Mouse (Mus musculus): Measurements from ENCODE around the gene Rab8b.

Rab8b gene

DNA sequence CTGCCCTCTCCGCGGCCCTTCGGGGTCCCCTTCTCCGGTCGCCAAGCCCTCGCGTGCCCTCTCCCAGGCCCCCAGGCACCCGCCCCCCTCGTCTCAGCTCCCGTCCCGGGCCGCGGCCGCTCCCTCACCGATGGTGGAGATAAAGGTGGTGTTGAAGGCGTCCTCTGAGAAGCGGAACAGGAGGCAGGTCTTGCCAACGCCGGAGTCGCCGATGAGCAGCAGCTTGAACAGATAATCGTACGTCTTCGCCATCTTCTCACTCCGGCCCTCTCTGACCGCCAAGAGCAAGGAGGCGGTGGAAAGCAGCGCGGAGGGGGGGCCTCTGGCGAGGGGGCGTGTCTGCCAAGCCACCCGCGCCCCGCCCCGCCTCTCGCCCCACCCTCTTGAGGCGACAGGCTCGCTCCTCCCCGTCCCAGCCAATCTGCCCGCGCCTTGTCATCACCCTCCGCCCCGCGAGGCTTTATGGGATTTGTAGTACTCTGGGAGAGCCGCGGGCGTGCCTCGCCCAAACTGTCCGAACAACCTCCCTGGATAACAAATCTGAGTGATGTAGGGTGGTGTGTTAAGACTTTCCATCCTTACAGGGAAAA, at the start of gene Rab8b:
Gene Rab8b (minus strand): TSS at position 306 of the 590 bp plus-strand sequence.
- DNase-seq (ENCODE audit: extremely low spot score, low spot score): peak; percentile 99

DNA sequence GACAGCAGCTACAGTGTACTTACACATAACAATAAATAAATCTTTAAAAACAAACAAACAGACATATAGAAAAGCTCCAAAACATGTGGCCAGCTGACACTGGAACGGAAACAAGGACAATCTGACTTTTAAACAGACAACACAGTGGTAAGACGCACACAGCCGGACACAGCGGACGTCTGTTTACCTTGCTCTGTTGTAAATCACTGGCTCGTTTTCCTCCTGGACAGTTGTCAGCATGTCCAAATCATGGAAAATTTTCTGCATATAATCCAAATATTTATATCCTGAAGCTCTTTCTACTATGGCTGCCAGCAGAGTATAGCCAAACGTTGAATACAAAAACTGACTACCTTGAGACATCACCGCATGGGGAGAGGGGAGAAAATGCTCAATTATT, 48.0 kb upstream of the Rab8b start:
- no peak for DNase-seq (ENCODE audit: extremely low spot score, low spot score)

DNA sequence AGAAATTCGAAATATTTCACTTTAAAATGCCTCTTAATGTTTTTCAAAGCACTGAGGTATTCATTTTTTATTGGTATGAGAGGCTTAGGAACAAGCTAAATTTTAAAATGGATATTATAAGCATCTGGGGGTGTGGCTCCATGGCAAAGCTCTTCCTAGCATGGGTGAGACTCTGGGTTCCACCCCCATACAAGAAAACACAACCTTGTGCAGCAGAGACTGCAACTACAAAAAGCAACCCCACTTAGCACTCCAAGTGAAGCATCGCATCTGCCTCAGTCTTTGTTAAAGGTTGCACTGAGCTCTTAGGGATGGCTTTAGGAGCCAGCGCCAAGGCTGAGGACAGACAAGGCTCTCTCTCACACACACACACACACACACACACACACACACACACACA, 42.0 kb upstream of the Rab8b start:
- no peak for DNase-seq (ENCODE audit: extremely low spot score, low spot score)

DNA sequence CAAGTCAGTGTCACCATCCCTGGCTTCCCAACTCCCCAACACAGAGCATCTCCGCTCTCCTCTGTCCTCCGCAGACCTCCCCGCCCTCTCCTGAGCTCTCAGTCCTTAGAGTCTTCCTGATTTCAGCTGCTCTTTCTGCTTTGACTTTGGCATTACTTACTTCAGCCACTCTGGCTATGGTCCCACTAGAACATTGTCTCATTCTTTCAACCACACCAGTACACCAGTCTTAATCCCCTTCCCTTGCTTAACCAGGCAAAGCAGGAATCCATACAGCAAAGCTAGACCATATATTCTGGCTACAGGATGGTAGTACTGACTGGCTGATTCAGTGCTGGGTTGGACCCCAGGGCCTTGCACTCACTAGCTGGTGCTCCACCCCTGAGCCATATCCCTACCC, 38.0 kb upstream of the Rab8b start:
- no peak for DNase-seq (ENCODE audit: extremely low spot score, low spot score)

DNA sequence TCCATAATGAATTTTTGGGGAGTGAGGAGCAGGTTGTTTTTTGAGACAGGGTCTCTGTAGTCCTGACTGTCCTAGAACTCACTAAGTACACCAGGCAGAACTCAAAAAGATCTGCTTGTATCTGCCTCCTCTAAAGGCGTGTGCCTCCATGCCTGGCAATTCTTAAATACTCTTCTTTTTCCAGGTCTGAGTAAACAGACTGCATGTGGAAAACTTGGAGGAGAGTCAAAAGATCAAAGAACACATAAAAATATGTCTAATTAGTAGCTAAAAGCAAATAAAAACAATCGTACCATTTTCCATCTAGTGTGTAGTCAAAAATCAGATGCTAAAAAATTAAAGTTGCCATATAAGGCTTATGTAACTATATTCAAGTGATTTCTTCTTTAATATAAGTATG, 33.4 kb upstream of the Rab8b start:
- no peak for DNase-seq (ENCODE audit: extremely low spot score, low spot score)

DNA sequence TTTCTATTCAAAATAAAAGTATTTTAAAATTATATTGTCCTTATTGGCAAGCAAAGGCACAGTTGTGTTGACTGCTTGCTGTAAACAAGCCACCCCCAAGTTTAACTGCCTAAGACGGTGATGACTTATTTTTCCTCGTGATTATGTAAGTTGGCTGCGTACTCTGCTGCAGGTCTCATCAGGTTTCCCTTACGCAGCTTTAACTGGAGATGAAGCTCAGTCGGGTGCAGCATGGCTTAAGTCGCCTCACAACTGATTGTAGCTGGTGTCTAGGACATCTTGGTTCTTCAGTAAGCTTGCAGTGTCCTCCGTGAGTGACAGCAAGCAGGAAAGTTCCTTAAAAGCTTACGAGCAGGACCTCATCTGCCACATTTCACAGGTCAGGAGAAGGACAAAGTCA, 32.8 kb upstream of the Rab8b start:
- DNase-seq (ENCODE audit: extremely low spot score, low spot score): no peak

DNA sequence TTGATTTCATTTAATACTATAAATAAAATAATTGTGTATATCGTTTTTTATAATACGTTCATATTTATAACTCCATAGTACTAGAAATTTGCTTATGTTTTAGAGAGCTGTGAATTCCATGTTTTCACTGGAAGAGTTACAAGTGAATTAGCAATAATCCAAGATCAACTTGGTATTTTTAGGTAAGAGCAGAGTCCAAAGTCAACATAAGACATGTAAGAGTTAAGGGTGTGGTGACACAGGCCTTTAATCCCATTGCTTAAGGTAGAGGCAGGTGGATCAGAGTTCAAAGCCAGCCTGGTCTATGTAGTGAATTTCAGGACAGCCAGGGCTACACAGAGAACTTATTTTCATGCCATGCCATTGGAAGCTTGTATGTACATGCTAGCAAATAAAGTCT, 29.0 kb upstream of the Rab8b start:
- DNase-seq (ENCODE audit: extremely low spot score, low spot score): no peak

DNA sequence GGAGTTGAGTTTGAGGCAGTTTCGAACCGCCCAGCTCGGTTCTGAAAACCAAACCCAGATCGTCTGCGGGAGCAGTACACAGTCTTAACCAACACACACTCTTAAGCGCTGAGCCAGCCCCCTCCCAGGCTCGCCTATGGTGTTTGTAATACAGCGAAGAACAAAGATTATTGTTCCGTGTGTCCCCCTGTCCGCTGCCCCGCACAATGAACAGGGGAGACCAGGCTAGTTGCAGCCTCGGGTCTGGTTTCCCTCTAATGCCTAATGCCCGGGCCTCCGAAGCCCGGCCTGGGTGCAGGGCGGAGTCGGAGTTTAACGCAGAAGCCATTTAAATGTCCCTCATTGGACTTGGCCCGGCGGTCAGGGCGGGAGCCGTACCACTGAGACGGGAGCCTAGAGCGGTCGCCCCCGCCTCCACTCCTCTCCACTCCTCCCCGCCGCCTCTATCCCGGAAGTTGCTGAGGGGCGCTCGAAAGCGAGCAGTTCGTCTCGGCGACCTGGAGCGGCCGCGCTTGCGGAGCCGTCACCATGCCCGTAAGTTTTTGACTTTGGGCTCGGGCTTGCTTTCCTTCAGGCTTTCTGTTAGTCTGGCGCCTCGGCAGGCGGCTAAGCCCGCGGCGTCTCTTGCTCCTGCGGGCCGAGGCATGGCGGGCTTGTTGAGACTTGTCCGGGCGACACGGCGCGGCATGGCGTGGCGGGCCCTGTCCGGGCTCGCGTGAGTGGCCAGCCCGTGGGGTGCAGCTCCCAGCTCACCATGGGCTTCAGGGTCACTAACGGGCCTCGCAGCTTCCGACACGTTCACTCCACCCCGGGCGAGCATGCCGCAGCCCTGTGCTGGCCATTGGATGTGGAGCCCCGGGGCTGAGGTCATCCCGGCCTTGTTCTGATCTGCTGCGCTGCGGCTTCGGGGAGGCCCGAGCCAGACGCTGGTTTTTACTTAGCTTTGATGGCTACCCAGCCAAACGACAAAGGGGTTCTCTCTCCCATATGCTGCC, 26.5 kb upstream of the Rab8b start, which contains the start of gene Rps27l:
Gene Rps27l (plus strand): TSS at position 440 of the 995 bp plus-strand sequence.
- DNase-seq (ENCODE audit: extremely low spot score, low spot score): peak; percentile 95

DNA sequence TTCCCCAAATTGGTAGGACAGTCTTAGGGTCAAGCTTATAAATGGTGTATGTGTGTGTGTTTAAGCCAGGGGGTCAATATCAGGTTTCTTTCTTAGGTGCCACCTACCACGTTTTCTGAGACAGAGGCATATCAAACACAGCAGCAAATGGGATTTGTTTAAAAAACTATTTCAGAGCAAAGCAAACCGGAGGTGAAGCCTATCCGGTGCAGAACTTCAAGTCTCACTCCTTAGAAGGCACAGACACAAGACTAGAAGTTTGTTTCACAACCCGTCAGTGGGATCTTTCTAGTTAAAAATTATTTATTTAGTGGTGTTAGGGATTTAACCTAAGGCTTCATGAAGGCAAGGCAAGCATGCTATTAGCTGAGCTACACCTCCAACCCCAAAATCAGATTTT, 25.7 kb upstream of the Rab8b start:
- no peak for DNase-seq (ENCODE audit: extremely low spot score, low spot score)

DNA sequence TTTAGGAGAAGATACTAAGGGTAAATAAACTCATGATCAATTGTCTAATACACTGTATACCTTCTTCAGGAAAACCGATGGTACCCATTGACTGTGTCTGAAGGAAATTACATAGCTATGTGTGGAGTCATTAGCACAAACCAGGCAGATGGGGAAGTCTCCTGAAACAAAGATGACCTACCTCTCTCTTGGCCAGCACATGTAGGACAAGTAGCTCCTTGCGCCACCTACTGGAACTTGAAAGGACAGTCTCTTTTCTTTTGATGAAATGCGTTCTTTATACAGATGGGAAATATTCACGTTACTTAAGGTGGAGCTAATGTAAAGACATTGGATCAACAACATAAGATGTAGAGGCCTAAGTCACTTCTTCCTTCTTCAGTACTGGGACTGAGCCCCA, 19.3 kb upstream of the Rab8b start:
- DNase-seq (ENCODE audit: extremely low spot score, low spot score): no peak

DNA sequence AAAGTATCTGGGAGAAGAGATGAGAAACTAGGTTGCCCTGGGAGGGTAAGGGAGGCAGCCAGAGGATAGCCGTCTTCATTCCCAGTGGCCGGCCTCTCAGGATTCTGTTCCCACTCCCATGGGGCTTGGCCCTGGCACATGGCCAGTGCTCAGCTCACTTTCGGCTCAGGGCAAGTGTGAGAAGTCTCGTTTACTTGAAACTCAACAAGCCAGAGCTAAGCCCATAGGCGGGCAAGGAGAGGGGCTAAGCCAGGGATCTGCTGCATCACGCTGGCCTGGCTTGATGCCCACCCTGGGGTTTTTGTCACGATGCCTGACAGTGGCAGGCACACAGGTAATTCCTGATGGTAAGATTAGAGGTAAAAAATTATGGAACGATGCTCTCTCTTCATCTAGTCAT, 18.0 kb upstream of the Rab8b start:
- no peak for DNase-seq (ENCODE audit: extremely low spot score, low spot score)

DNA sequence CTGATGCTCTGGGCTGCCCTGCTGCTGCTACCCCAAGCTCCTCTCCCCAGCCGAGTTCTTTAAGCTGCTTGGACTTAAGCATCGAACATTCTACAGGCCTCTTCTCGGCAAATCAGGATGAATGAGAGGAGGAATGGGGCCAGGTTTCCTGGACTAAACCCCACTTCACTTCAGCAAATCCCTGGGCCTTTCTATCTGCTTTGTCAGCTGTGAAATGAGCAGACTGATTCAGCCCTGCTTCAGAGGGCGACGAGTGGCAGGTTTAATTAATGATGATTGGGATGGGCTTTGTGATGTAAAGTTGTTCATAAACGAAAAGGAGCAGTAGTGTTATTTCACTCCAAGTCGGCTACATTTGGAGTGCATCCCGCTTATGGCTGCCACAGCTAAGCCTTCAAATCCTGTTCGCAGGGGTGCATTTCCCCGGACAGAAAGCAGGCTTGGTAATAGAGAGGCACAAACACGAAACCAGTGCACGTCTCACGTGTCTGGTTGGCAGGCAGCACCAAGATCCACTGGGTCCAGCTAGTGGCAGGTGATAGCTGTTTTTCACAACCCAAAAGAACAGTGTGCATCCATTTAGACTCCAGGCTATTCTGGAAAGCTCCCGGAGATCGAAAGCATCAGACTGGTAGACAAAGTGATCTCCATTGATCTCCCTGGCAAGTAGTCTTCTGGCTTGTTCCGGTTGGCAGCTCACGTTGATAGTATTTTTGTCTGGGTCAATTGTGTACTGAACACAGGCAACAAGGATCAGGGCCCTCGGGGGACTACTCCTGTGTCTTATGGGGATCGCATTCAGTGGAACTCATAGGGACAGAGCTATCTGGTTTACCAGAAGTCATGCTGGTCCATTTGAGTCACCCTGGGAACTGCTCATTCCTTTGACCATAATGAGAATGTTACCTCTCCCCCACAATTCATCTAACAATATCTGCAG, 14.7 kb upstream of the Rab8b start:
- no peak for DNase-seq (ENCODE audit: extremely low spot score, low spot score)

DNA sequence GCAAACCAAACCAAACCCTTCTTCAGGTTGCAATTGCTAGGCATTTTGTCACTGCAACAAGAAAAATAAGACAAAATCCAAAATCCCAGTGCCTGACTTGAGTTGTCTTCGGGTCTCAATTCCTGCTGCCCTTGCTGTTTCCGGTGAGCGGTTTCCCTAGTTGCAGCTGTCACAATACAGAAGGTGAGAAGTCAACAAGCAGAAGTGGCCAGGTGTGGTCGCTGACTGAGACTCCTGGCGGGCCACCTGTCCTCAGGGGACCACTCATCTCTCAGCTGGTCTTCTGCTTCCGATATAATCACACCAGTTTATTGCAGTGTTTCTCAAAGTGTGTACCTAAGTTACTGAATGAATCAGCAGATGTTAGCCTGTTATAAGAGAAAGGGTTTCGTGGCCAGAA, 10.9 kb upstream of the Rab8b start:
- no peak for DNase-seq (ENCODE audit: extremely low spot score, low spot score)

DNA sequence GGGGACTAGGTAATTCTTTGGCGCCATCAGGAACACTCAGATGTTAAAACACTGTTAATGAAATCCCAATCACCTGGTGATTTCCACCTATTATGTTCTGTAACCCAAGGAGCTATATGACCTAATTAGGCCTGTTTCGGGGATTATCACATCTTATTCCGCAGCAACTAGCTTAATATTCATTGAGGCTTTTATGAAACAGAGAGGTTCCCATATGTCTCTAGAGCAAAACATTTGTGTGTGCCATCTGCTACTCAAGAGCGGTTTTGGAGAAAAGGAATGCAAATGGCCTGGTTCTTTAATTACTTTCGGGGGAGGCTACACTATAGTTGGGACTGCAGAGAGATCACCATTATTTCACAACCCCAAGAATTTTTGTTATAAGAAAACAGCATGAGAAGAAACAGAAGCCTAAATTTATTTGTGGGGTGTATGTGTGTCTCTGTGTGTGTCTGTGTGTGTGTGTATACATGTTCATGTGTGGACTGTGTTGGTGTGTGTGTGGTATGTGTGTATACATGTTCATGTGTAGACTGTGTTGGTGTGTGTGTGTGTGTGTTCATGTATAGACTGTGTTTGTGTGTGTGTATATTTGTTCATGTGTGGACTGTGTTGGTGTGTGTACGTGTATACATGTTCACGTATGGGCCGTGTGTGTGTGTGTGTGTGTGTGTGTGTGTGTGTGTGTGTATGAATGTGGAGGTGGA, 8.4 kb upstream of the Rab8b start:
- no peak for DNase-seq (ENCODE audit: extremely low spot score, low spot score)

DNA sequence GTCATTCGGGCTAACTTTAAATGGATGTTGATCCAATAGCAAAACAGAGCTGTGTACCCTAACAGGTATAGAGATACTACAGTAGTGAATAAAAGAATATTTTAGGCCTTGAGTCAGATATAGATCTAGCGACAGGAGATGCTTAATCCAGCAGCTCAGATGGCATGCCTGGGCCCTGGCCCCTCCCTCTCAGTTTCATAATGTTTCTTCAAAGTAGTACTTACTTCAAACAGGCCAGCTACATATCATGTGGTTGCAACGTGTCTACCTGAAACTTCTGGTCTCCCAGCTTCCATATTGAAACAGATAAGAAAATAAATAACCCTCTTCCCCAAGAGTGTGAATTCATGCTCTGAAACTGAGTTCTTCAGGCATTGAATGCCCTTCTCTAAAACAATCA, 6.4 kb upstream of the Rab8b start:
- DNase-seq (ENCODE audit: extremely low spot score, low spot score): no peak

DNA sequence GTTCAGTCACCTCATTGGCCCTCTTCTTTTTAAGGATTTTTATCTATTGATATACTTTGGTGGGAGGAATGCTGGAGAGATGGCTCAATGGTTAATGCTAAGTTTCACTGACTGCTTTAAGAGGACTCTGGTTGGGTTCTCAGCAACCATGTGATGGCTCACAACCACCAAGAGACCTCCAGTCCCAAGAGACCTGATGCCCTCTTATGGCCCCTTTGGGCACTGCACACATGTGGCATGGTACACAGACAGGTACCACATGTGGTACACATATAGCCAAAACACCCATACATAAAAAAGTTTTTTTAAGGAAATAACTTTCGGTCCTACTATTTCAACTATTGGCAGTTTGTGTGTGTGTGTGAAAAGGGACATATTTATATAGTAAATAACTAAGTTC, 2.6 kb upstream of the Rab8b start:
- no peak for DNase-seq (ENCODE audit: extremely low spot score, low spot score)

DNA sequence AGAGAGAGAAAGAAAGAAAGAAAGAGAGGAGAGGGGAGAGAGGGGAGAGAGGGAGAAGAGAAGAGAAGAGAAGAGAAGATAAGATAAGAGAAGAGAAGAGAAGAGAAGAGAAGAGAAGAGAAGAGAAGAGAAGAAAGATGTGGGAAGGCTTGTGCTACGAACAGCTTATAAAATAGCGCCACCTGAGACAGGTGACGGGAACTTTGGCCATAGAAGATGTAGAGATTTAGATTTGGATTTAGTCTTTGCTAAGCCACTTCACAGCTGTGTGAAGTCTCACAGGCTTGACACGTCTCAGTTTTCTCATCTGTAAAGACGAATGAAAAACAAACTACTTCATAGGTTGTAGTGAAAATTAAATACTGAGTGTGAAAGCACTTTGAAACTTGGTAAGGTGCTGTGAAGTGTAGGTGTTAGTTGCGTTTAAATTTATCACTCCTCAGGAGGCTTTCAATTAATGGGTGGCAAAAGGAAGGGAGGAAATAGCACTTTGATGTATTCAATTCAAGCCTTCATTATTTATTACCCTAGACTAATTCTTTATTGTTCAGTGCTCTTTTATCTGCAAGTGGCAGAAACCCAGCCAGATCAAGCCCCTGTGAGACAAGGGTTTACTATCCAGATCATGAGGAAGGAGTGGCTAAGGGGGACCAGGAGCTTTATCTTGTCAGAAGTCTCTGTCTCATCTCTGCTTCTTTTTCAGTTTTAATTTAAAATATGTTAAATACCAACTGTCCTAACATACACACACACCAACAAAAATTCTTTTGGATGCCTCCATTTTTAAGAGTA, 1.2 kb upstream of the Rab8b start:
- no peak for DNase-seq (ENCODE audit: extremely low spot score, low spot score)

DNA sequence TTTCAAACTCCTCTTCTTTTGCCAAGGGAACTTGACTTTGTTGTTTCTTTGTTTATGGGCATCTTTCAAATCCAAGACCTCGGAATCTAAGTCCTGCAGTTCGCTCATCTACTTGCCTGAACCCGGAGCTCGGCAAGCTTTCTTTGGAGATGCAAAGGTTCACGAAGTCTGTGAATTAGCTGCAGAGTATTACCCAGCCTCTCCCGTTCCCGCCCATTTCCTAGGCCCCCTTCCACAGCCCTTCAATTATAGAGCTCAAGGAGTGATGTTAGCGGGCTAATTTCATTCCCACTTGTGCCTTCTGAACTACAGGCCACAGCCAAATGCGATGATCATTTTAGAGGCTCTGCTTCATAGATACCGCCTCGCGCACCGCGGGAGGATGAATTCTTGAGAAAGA, 494 bp upstream of the Rab8b start:
- DNase-seq (ENCODE audit: extremely low spot score, low spot score): no peak

DNA sequence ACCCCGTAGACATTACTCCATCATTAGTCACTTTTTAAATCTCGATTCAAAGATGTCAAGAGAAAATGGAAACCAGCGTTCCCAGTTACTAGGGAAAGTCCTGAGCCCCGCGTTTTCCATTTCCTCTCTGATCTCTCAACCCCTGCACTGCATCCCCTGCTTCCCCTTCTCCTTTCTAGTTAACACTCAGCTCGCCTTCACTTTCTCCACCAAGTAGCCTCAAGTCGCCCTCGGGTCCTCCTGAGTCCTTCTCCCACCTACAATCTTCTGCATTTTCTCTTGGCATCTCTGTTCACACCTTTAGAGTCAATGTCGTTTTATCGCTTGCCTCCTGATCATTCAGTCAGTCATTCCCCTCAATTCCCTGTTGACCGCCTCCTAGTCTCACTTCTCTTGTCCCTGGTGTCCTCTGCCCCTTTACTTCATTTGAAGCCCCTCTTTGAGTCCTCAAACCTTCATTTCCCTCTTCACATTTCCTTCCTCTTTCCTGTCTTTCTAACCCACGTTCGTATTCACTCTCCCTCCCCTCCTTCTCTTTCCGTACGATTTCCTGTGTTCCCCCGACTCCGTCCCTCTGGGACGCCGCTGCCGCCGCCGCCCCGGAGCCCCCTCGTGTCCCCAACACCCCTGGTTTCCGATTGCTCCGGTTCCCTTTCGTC, 686 bp downstream of the Rab8b start:
- peak; percentile 38 for DNase-seq (ENCODE audit: extremely low spot score, low spot score)

DNA sequence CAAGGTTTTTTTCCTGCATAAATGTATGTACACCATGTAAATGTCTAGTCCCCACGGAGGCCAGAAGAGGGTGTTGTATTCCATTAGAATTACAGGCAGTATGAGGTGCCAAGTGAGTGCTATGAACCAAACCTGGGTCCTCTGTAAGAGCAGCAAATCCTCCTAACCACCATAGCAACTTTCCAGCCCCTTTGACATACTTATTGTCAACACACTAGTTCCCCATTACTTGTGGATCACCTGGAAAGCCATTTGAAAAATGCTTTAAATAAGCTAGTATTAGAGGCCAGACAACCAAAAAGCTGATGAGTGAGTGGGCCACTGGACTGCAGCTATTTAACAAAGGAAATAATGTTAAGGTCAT, 1.6 kb downstream of the Rab8b start:
- no peak for DNase-seq (ENCODE audit: extremely low spot score, low spot score)

Data from neural tube, embryonic 10.5 days (tissue).